Mouse (Mus musculus): Measurements from ENCODE around the gene Crlf2.

DNA sequence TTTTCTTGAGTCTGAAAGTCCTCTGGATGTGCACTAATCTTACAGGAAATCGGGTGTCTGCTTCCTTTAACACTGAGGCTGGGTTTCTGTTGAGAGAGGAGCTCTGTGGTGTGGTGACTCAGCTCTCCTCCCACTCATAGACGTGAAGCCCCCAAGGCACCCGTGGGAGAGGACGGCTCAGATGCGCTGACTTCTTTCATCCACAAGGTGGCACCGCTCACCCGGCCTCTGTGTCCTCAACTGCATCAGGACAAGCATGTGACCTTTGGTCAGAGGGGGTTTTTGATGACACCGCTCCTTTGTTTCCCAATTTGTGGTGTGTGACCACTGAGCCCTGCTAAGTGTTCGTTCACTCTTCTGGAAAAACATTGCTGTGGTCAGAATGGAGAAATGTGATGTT lies 10.1 kb downstream of the Crlf2 start:
- TF ChIP-seq CTCF (IDR thresholded peaks at IDR 0.05; ENCODE audit: extremely low read depth, insufficient read depth, insufficient read length, insufficient replicate concordance) (peak; percentile 87; the same call in 1 of the 2 replicates), POLR2A (IDR thresholded peaks at IDR 0.05; ENCODE audit: low read depth, low read length) (no peak)

All from spleen, adult 2 months (tissue).